Mouse (Mus musculus): Measurements from ENCODE around the gene Spop. TPM values are rescaled to one million over a fixed set of nuclear protein-coding genes. Genes with fewer than 3 reads are reported as not detected.

Spop gene
- polyA plus RNA-seq, 1 experiment from 2014 or later: 230 TPM

DNA sequence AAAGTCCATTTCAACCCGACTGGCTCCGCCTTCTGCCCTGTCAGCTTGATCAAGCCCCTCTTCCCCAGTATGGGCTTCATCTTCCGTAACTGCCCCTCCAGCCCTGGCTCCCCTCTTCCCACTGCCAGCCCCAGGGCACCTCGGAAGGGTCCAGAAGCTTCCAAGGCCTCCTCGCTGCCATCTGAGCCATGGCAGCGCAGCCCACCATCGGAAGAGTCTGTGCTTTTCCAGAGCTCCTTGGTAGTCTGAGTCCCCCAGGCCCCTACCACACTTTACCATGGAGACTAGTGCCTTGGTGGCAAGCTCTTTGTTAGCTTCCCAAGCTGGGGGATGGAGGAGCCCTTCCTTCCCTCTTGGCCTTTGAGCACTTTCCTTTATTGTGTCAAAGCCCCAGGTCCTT, 33.2 kb upstream of the Spop start:
- no peak overlapping the region for H3K4me3 ChIP-seq
- H3K4me1 ChIP-seq (replicated peaks): peaks cover 4% of the 10 kb centered on the region
- H3K9ac ChIP-seq: no peak overlapping the region
- H3K4me2 ChIP-seq: no peak overlapping the region
- H3K9me3 ChIP-seq: no peaks in the 10 kb centered on the region
- H3K27me3 ChIP-seq: no peaks in the 10 kb centered on the region
- H3K27ac ChIP-seq (replicated peaks): no peak overlapping the region
- H3K36me3 ChIP-seq: no peaks in the 10 kb centered on the region
- 96% methylated on average over 7 of the region's 7 CpGs for WGBS
- ATAC-seq (ENCODE audit: low FRiP score, low read depth): no peak

- H3K4me2 ChIP-seq: no peak overlapping the region
- H3K4me3 ChIP-seq: no peak overlapping the region
- H3K27me3 ChIP-seq: no peaks in the 10 kb centered on the region
- no peak overlapping the region for H3K9ac ChIP-seq
- H3K36me3 ChIP-seq: no peaks in the 10 kb centered on the region
- ATAC-seq (ENCODE audit: low FRiP score, low read depth): no peak
- no peak overlapping the region for H3K27ac ChIP-seq (replicated peaks)
- no peaks in the 10 kb centered on the region for H3K9me3 ChIP-seq
- WGBS: 95% methylated on average over 1 of the region's 1 CpGs
- peaks cover 8% of the 10 kb centered on the region for H3K4me1 ChIP-seq (replicated peaks)
Observed at GRCm38 (mm10) chr11:95381146-95381545, 32.7 kb upstream of the Spop start.

- no peak overlapping the region for H3K9ac ChIP-seq
- H3K4me3 ChIP-seq: no peak overlapping the region
- H3K4me2 ChIP-seq: no peak overlapping the region
- no peak for ATAC-seq (ENCODE audit: low FRiP score, low read depth)
- no peaks in the 10 kb centered on the region for H3K9me3 ChIP-seq
- 84% methylated on average over 5 of the region's 5 CpGs for WGBS
- H3K36me3 ChIP-seq: peaks cover 21% of the 10 kb centered on the region; the same call in 1 of the 2 replicates
- H3K4me1 ChIP-seq (replicated peaks): peaks cover 16% of the 10 kb centered on the region
- no peak overlapping the region for H3K27ac ChIP-seq (replicated peaks)
- H3K27me3 ChIP-seq: no peaks in the 10 kb centered on the region
Observed at GRCm38 (mm10) chr11:95383331-95383986, 30.4 kb upstream of the Spop start.

- 38% methylated on average over 9 of the region's 9 CpGs for WGBS
- no peak for ATAC-seq (ENCODE audit: low FRiP score, low read depth)
- H3K4me1 ChIP-seq (replicated peaks): peaks cover 16% of the 10 kb centered on the region
- H3K27ac ChIP-seq (replicated peaks): 0 out of 2 replicates have a peak overlapping the region, but pooled peaks have one; percentile 6
- no peaks in the 10 kb centered on the region for H3K27me3 ChIP-seq
- H3K4me2 ChIP-seq: peak overlapping the region; percentile 56
- H3K9me3 ChIP-seq: no peaks in the 10 kb centered on the region
- peak overlapping the region; percentile 72; the same call in 1 of the 2 replicates for H3K4me3 ChIP-seq
- no peak overlapping the region for H3K9ac ChIP-seq
- H3K36me3 ChIP-seq: peaks cover 21% of the 10 kb centered on the region; the same call in 1 of the 2 replicates
Observed at GRCm38 (mm10) chr11:95384004-95384318, 29.9 kb upstream of the Spop start.

- peak within 1 kb of the TSS; percentile 72 for H3K4me3 ChIP-seq
- H3K9me3 ChIP-seq: no peaks in the 10 kb centered on the region
- peak within 1 kb of the TSS; percentile 92 for H3K27ac ChIP-seq (replicated peaks)
- WGBS: under 1% methylated on average over 42 of the region's 42 CpGs
- no peaks in the 10 kb centered on the region for H3K27me3 ChIP-seq
- H3K36me3 ChIP-seq: peaks cover 22% of the 10 kb centered on the region
- H3K4me2 ChIP-seq: peak within 1 kb of the TSS; percentile 56
- peak within 1 kb of the TSS; percentile 92 for H3K9ac ChIP-seq
- peaks cover 16% of the 10 kb centered on the region for H3K4me1 ChIP-seq (replicated peaks)
- ATAC-seq (ENCODE audit: low FRiP score, low read depth): peak; percentile 96
Observed at GRCm38 (mm10) chr11:95384319-95384972, 29.4 kb upstream of the Spop start, which contains the start of gene Slc35b1. TSS of gene Slc35b1 (plus strand) at chr11:95384692.

DNA sequence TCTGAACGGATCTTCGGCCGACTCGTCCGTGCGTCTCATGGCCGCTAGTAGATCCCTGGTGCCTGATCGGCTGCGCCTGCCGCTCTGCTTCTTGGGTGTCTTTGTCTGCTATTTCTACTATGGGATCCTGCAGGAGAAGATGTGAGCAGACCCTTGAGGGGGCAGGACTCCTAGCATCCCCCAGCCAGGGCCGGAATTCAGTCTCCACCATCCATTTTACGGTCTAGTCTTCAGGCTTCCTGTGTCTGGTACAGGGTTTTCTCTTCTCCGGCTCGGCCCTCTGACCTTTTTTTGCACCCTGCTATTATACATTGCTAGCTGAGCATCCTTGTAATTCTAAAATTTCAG, 28.9 kb upstream of the Spop start:
- peaks cover 27% of the 10 kb centered on the region for H3K36me3 ChIP-seq
- peaks cover 16% of the 10 kb centered on the region for H3K4me1 ChIP-seq (replicated peaks)
- H3K9me3 ChIP-seq: no peaks in the 10 kb centered on the region
- 0% methylated on average over 14 of the region's 14 CpGs for WGBS
- ATAC-seq (ENCODE audit: low FRiP score, low read depth): peak; percentile 32; the same call in 1 of the 2 replicates
- H3K27me3 ChIP-seq: no peaks in the 10 kb centered on the region
- peak overlapping the region; percentile 92 for H3K9ac ChIP-seq
- peak overlapping the region; percentile 56 for H3K4me2 ChIP-seq
- peak overlapping the region; percentile 72 for H3K4me3 ChIP-seq
- H3K27ac ChIP-seq (replicated peaks): peak overlapping the region; percentile 92

- H3K27ac ChIP-seq (replicated peaks): no peak overlapping the region
- 91% methylated on average over 7 of the region's 7 CpGs for WGBS
Observed at GRCm38 (mm10) chr11:95387354-95387753, 26.5 kb upstream of the Spop start.

DNA sequence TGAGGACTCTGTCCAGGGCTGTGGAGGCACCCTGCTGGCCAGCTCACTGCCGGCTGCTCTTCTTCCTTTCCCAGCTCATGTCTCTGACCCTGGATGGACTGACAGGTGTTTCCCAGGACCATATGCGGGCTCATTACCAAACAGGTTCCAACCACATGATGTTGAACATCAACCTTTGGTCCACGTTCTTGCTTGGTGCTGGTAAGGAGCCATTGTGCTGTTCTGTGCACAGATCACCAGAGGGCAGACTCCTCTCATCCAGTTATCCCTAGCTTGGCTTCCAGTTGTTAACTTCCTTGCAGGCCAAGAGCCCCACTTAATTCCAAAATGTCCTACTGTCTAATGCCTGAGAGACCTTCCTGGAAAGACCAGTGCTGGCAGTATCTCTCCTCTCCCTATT, 24.9 kb upstream of the Spop start:
- 70% methylated on average over 3 of the region's 3 CpGs for WGBS
- Histone ChIP-seq H3K27me3 (no peaks in the 10 kb centered on the region), H3K36me3 (peaks cover 35% of the 10 kb centered on the region), H3K4me2 (no peak overlapping the region), H3K4me1 (replicated peaks) (peaks cover 33% of the 10 kb centered on the region), H3K9ac (no peak overlapping the region), H3K4me3 (no peak overlapping the region), H3K27ac (replicated peaks) (no peak overlapping the region), H3K9me3 (no peaks in the 10 kb centered on the region)
- ATAC-seq (ENCODE audit: low FRiP score, low read depth): no peak

More at GRCm38 (mm10) chr11:95387354-95387753, 26.5 kb upstream of the Spop start:
- Histone ChIP-seq H3K27me3 (no peaks in the 10 kb centered on the region), H3K36me3 (peaks cover 35% of the 10 kb centered on the region), H3K9ac (no peak overlapping the region), H3K9me3 (no peaks in the 10 kb centered on the region), H3K4me1 (replicated peaks) (peaks cover 27% of the 10 kb centered on the region), H3K4me2 (no peak overlapping the region), H3K4me3 (no peak overlapping the region)
- ATAC-seq (ENCODE audit: low FRiP score, low read depth): no peak

GRCm38 (mm10) chr11:95390420-95390819, 23.5 kb upstream of the Spop start:
- H3K4me1 ChIP-seq (replicated peaks): peaks cover 32% of the 10 kb centered on the region
- no peak overlapping the region for H3K4me3 ChIP-seq
- H3K9me3 ChIP-seq: no peaks in the 10 kb centered on the region
- H3K27me3 ChIP-seq: no peaks in the 10 kb centered on the region
- no peak overlapping the region for H3K9ac ChIP-seq
- ATAC-seq (ENCODE audit: low FRiP score, low read depth): no peak
- peaks cover 35% of the 10 kb centered on the region for H3K36me3 ChIP-seq
- H3K27ac ChIP-seq (replicated peaks): no peak overlapping the region
- 94% methylated on average over 6 of the region's 6 CpGs for WGBS
- no peak overlapping the region for H3K4me2 ChIP-seq

DNA sequence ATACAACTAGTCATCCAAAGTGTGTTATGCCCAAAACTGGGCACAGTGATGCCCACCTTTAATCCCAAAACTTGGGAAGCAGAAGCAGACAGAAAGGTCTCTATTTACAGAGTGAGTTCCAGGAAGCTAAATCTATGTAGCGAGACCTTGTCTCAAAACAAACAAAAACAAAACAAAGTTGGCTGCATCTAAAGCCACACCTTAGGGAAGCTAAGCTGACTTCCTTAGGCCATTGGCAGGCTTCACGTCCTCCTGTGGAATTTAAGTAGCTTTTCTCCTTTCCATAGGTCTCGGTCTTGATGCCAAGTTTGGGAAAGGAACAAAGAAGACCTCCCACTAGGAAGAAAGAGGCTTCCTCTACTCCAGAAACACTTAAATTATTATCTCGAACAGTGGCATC, 22.7 kb upstream of the Spop start:
- H3K9ac ChIP-seq: no peak overlapping the region
- H3K27ac ChIP-seq (replicated peaks): no peak overlapping the region
- no peak overlapping the region for H3K4me2 ChIP-seq
- H3K4me3 ChIP-seq: no peak overlapping the region
- H3K4me1 ChIP-seq (replicated peaks): peaks cover 24% of the 10 kb centered on the region
- WGBS: 75% methylated on average over 4 of the region's 4 CpGs
- H3K27me3 ChIP-seq: no peaks in the 10 kb centered on the region
- peaks cover 35% of the 10 kb centered on the region for H3K36me3 ChIP-seq
- no peaks in the 10 kb centered on the region for H3K9me3 ChIP-seq
- no peak for ATAC-seq (ENCODE audit: low FRiP score, low read depth)

DNA sequence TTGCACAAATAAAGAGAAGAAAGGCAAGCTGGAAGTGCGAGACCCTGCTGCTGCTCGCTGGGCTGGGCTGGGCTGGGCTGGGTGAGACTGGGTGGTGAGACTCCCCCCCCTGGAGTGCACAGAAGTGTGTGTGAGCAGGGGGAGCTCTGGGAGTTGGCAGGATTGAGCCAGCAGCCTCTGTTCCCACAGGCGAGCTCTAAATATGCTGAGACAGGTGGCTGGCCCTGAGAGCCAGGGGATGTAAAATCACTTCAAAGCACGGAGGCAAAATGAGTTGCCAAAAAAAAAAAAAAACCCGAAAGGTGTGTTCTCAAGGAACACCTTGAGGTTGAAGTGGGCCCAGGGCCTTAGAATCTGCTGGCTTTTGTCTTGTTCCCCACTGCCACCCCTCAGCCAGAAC, 22.1 kb upstream of the Spop start:
- peak overlapping the region; percentile 51 for H3K27ac ChIP-seq (replicated peaks)
- no peak overlapping the region for H3K4me2 ChIP-seq
- peaks cover 32% of the 10 kb centered on the region for H3K36me3 ChIP-seq
- H3K9me3 ChIP-seq: no peaks in the 10 kb centered on the region
- peaks cover 18% of the 10 kb centered on the region for H3K4me1 ChIP-seq (replicated peaks)
- no peak for ATAC-seq (ENCODE audit: low FRiP score, low read depth)
- no peak overlapping the region for H3K4me3 ChIP-seq
- no peak overlapping the region for H3K9ac ChIP-seq
- WGBS: 73% methylated on average over 5 of the region's 5 CpGs
- H3K27me3 ChIP-seq: no peaks in the 10 kb centered on the region

DNA sequence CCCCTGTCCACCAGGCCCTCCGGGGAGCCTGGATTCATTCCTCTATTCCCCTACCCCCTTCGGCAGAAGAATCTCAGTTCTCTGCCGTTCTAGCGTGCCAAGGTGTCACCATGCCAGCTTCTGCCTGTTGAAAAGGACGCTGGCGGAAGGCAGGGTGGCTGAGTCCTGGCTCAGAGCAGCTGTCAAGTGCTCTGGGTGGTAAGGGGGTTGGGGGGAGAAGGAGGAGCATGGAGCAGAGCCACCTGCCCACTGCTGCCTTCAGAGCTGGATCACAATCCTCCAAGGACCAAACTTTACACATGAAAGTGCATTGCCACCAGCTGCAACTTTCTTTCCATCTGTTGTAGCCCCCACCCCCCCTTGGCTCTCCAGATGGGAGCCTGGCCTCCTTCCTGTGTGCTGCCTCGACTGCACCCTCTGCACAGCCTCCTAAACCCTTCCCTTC, 21.6 kb upstream of the Spop start:
- Histone ChIP-seq H3K27ac (replicated peaks) (peak overlapping the region; percentile 51), H3K4me2 (no peak overlapping the region), H3K9me3 (no peaks in the 10 kb centered on the region), H3K36me3 (peaks cover 27% of the 10 kb centered on the region), H3K4me1 (replicated peaks) (peaks cover 16% of the 10 kb centered on the region), H3K4me3 (no peak overlapping the region), H3K27me3 (no peaks in the 10 kb centered on the region), H3K9ac (no peak overlapping the region)
- 32% methylated on average over 7 of the region's 7 CpGs for WGBS
- ATAC-seq (ENCODE audit: low FRiP score, low read depth): peak; percentile 83

All from hindbrain, embryonic 15.5 days (tissue).